Mouse (Mus musculus) myocyte (in vitro differentiated cells): ENCODE data around the gene Shprh. TPM values are rescaled to one million over a fixed set of nuclear protein-coding genes. Genes with fewer than 3 reads are reported as not detected.
"Not testable (repeated sequence)": the region's sequence is repeated elsewhere in the genome, so short reads cannot be mapped to it uniquely, and the experiment has no call there.

Experiments used
- H3K27me3 ChIP-seq: one replicate; pipeline ENCODE4 v1.6.1; 2011; ENCODE audit not compliant: control insufficient read depth, insufficient read depth, insufficient read length
- H3K36me3 ChIP-seq: one replicate; pipeline ENCODE4 v1.6.1; 2011; ENCODE audit not compliant: control insufficient read depth, insufficient read depth
- H3K4me2 ChIP-seq: one replicate; pipeline ENCODE4 v1.6.1; 2011; ENCODE audit warnings: low read depth, control low read depth
- H3K4me3 ChIP-seq: one replicate; pipeline ENCODE4 v1.5.1; 2011; ENCODE audit warnings: mild to moderate bottlenecking, control low read depth, moderate library complexity
- H3K79me2 ChIP-seq: one replicate; pipeline ENCODE4 v1.6.1; 2011; ENCODE audit not compliant: control insufficient read depth, insufficient read depth
- H3ac ChIP-seq: one replicate; pipeline ENCODE4 v1.6.1; 2011; ENCODE audit not compliant: control insufficient read depth, insufficient read length
- CEBPB ChIP-seq: IDR thresholded peaks from 2 replicates; pipeline ENCODE4 v1.6.1; 2011; ENCODE audit warnings: mild to moderate bottlenecking, moderate library complexity; ENCODE audit not compliant: poor library complexity, insufficient read depth, severe bottlenecking
- E2F4 ChIP-seq: IDR thresholded peaks from one replicate; pipeline ENCODE4 v1.6.1; 2011; ENCODE audit warnings: mild to moderate bottlenecking, control low read depth, moderate library complexity; ENCODE audit not compliant: insufficient read depth
- MAX ChIP-seq: IDR thresholded peaks from one replicate; pipeline ENCODE4 v1.6.1; 2011; ENCODE audit warnings: low read depth, mild to moderate bottlenecking, control low read depth
- MYOD1 ChIP-seq, 3 experiments: IDR thresholded peaks; one replicate each; pipeline ENCODE4 v1.6.1; 2011; ENCODE audit warnings: control low read depth in 2 of 3, low read depth in 2 of 3, mild to moderate bottlenecking in 2 of 3, moderate library complexity in 1 of 3; ENCODE audit not compliant: insufficient read length in 2 of 3, control insufficient read depth in 1 of 3
- MYOG ChIP-seq, 3 experiments: IDR thresholded peaks; one replicate each; pipeline ENCODE4 v1.6.1; 2011; ENCODE audit warnings: control low read depth in 2 of 3, low read depth in 2 of 3, mild to moderate bottlenecking in 2 of 3; ENCODE audit not compliant: insufficient read length in 2 of 3, control insufficient read depth in 1 of 3, insufficient read depth in 1 of 3
- POLR2A ChIP-seq: IDR thresholded peaks from one replicate; pipeline ENCODE4 v1.6.1; 2011; ENCODE audit warnings: low read depth, mild to moderate bottlenecking, control low read depth, moderate library complexity; ENCODE audit not compliant: insufficient read length
- POLR2AphosphoS2 ChIP-seq: IDR thresholded peaks from one replicate; pipeline ENCODE4 v1.6.1; 2011; ENCODE audit warnings: low read depth, control low read depth; ENCODE audit not compliant: insufficient read length
- REST ChIP-seq: IDR thresholded peaks from one replicate; pipeline ENCODE4 v1.6.1; 2011; ENCODE audit warnings: mild to moderate bottlenecking, control low read depth, moderate library complexity; ENCODE audit not compliant: insufficient read depth, insufficient read length
- SRF ChIP-seq: IDR thresholded peaks from one replicate; pipeline ENCODE4 v1.6.1; 2011; ENCODE audit warnings: low read depth; ENCODE audit not compliant: control insufficient read depth, insufficient read length
- TCF12 ChIP-seq: IDR thresholded peaks from one replicate; pipeline ENCODE4 v1.6.1; 2011; ENCODE audit warnings: mild to moderate bottlenecking, control low read depth; ENCODE audit not compliant: poor library complexity, insufficient read depth, severe bottlenecking
- TCF3 ChIP-seq: IDR thresholded peaks from one replicate; pipeline ENCODE4 v1.6.1; 2011; ENCODE audit warnings: low read depth, control low read depth; ENCODE audit not compliant: insufficient read length
- USF1 ChIP-seq: IDR thresholded peaks from one replicate; pipeline ENCODE4 v1.6.1; 2011; ENCODE audit warnings: low read depth, mild to moderate bottlenecking, control low read depth, moderate library complexity
- polyA plus RNA-seq: library from polyadenylated mRNA; unstranded; fragments of >200 nt; fragmentation: generic; extraction: Trizol; gene quantifications from one replicate; pipeline ENCODE4 v1.2.1, GENCODE M21; 2012; ENCODE audit warnings: missing spikeins

The Shprh gene
- polyA plus RNA-seq, 1 experiment: 2.1 TPM

- Histone ChIP-seq H3K36me3 (no peaks in the 10 kb centered on the region), H3K4me3 (no peak overlapping the region), H3ac (no peak overlapping the region), H3K79me2 (no peaks in the 10 kb centered on the region), H3K4me2 (no peak overlapping the region), H3K27me3 (no peaks in the 10 kb centered on the region)
- no peak for TF ChIP-seq MYOG (IDR thresholded peaks at IDR 0.05; ENCODE audit: control insufficient read depth in 1 of 3, insufficient read depth in 1 of 3, insufficient read length in 2 of 3, low read depth in 2 of 3)
- no peak for TF ChIP-seq E2F4
- TF ChIP-seq REST: no peak
Observed at GRCm38 (mm10) chr10:11226442-11226841, 77.2 kb downstream of the Shprh start.

GRCm38 (mm10) chr10:11229545-11230178, 80.4 kb downstream of the Shprh start:
- no peaks in the 10 kb centered on the region for H3K36me3 ChIP-seq
- H3ac ChIP-seq: no peak overlapping the region
- no peaks in the 10 kb centered on the region for H3K27me3 ChIP-seq
- TF ChIP-seq SRF: no peak
- no peak for TF ChIP-seq CEBPB
- no peak for TF ChIP-seq TCF3
- TF ChIP-seq E2F4: no peak
- no peak for TF ChIP-seq USF1
- no peak for TF ChIP-seq POLR2A
- TF ChIP-seq MYOG (IDR thresholded peaks at IDR 0.05; ENCODE audit: control insufficient read depth in 1 of 3, insufficient read depth in 1 of 3, insufficient read length in 2 of 3, low read depth in 2 of 3): no peak
- TF ChIP-seq TCF12: no peak
- no peak for TF ChIP-seq MAX
- TF ChIP-seq POLR2AphosphoS2: no peak
- no peak for TF ChIP-seq MYOD1 (IDR thresholded peaks at IDR 0.05; ENCODE audit: control insufficient read depth in 1 of 3, insufficient read length in 2 of 3, low read depth in 2 of 3)
- no peak for TF ChIP-seq REST
- no peak overlapping the region for H3K4me3 ChIP-seq
- H3K4me2 ChIP-seq: peak overlapping the region; percentile 43
- H3K79me2 ChIP-seq: no peaks in the 10 kb centered on the region

GRCm38 (mm10) chr10:11233208-11233607, 84.0 kb downstream of the Shprh start:
- no peaks in the 10 kb centered on the region for H3K79me2 ChIP-seq
- H3K4me2 ChIP-seq: no peak overlapping the region
- H3ac ChIP-seq: no peak overlapping the region
- H3K4me3 ChIP-seq: no peak overlapping the region
- H3K27me3 ChIP-seq: no peaks in the 10 kb centered on the region
- TF ChIP-seq REST: no peak
- no peak for TF ChIP-seq MYOG (IDR thresholded peaks at IDR 0.05; ENCODE audit: control insufficient read depth in 1 of 3, insufficient read depth in 1 of 3, insufficient read length in 2 of 3, low read depth in 2 of 3)
- TF ChIP-seq TCF12: no peak
- TF ChIP-seq MYOD1 (IDR thresholded peaks at IDR 0.05; ENCODE audit: control insufficient read depth in 1 of 3, insufficient read length in 2 of 3, low read depth in 2 of 3): no peak
- no peak for TF ChIP-seq MAX
- no peak for TF ChIP-seq SRF
- no peak for TF ChIP-seq POLR2AphosphoS2
- no peak for TF ChIP-seq POLR2A
- no peak for TF ChIP-seq USF1
- no peak for TF ChIP-seq CEBPB
- no peak for TF ChIP-seq E2F4
- TF ChIP-seq TCF3: no peak
- no peaks in the 10 kb centered on the region for H3K36me3 ChIP-seq

- H3K4me2 ChIP-seq, H3ac ChIP-seq, H3K27me3 ChIP-seq, H3K4me3 ChIP-seq, H3K79me2 ChIP-seq, H3K36me3 ChIP-seq: not testable (repeated sequence)
Observed at GRCm38 (mm10) chr10:11242988-11243387, 93.8 kb downstream of the Shprh start.

GRCm38 (mm10) chr10:11248210-11248609, 99.0 kb downstream of the Shprh start:
- no peak for TF ChIP-seq MAX
- TF ChIP-seq USF1: no peak
- TF ChIP-seq POLR2AphosphoS2: no peak
- TF ChIP-seq E2F4: no peak
- no peak for TF ChIP-seq CEBPB
- no peak for TF ChIP-seq POLR2A
- no peak for TF ChIP-seq TCF12
- TF ChIP-seq MYOG (IDR thresholded peaks at IDR 0.05; ENCODE audit: control insufficient read depth in 1 of 3, insufficient read depth in 1 of 3, insufficient read length in 2 of 3, low read depth in 2 of 3): no peak
- TF ChIP-seq REST: no peak
- TF ChIP-seq MYOD1 (IDR thresholded peaks at IDR 0.05; ENCODE audit: control insufficient read depth in 1 of 3, insufficient read length in 2 of 3, low read depth in 2 of 3): no peak
- no peak for TF ChIP-seq SRF
- no peak for TF ChIP-seq TCF3
- Histone ChIP-seq H3K36me3 (no peaks in the 10 kb centered on the region), H3K79me2 (no peaks in the 10 kb centered on the region), H3K4me3 (no peak overlapping the region), H3ac (no peak overlapping the region), H3K4me2 (no peak overlapping the region), H3K27me3 (no peaks in the 10 kb centered on the region)
